In the genomic region with DNA sequence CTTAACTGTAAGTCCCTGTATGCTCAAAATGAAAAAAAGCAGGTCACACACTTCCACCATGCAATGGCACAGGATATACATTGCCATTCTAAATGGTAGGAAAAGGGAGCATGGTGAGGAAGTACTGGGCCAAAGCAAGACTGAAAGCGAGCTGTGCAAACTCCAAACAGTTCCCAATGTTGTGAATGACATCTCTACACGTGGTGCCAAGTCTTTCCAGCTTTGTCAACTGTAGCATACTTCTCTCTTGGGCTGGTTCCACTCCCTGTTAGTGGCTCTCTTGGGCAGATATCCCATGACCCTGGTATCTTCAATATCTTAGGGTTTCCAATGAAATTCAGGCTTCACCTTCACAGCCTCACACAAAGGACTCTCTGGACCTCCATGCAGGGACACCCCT, we compare ENCODE assay signal across 43 mouse cellular contexts. TPM values are rescaled to one million over a fixed set of nuclear protein-coding genes. Genes with fewer than 3 reads are reported as not detected.
"Had no signal": no experiment of that assay in that cellular context is flagged by ENCODE, and none has a peak within 500 bp of the region (broad histone marks: within the 10 kb centered on the region; RNA-seq: fewer than 3 reads in every experiment).

No protein-coding gene starts in this region.

- H3K27me3 ChIP-seq: heart, embryonic 12.5 days; heart, embryonic 13.5 days; heart, embryonic 15.5 days; hindbrain, embryonic 12.5 days; hindbrain, embryonic 13.5 days; hindbrain, embryonic 15.5 days; intestine, embryonic 15.5 days; kidney, embryonic 15.5 days had no signal

- H3K9ac ChIP-seq: heart, embryonic 12.5 days; heart, embryonic 13.5 days; heart, embryonic 15.5 days; hindbrain, embryonic 12.5 days; hindbrain, embryonic 13.5 days; hindbrain, embryonic 14.5 days; hindbrain, embryonic 15.5 days; intestine, embryonic 15.5 days; kidney, embryonic 15.5 days had no signal

- H3K4me2 ChIP-seq: heart, embryonic 11.5 days; heart, embryonic 12.5 days; heart, embryonic 13.5 days; heart, embryonic 15.5 days; hindbrain, embryonic 12.5 days; hindbrain, embryonic 13.5 days; hindbrain, embryonic 14.5 days; hindbrain, embryonic 15.5 days; intestine, embryonic 15.5 days; kidney, embryonic 15.5 days had no signal

- H3K4me1 ChIP-seq: heart, embryonic 15.5 days; hindbrain, embryonic 10.5 days; hindbrain, embryonic 12.5 days; hindbrain, embryonic 13.5 days; hindbrain, embryonic 15.5 days; intestine, embryonic 15.5 days; kidney, embryonic 15.5 days had no signal

- H3K27ac ChIP-seq: heart, embryonic 13.5 days; heart, embryonic 15.5 days; hindbrain, embryonic 10.5 days; hindbrain, embryonic 12.5 days; hindbrain, embryonic 13.5 days; hindbrain, embryonic 14.5 days; hindbrain, embryonic 15.5 days; hindbrain, postnatal 0 days; intestine, embryonic 15.5 days; kidney, embryonic 15.5 days; kidney, postnatal 0 days; layer of hippocampus, adult 2 months; left cerebral cortex, adult 2 months had no signal

- H3K4me3 ChIP-seq: heart, embryonic 12.5 days; heart, embryonic 13.5 days; heart, embryonic 15.5 days; hindbrain, embryonic 10.5 days; hindbrain, embryonic 12.5 days; hindbrain, embryonic 13.5 days; hindbrain, embryonic 15.5 days; intestine, embryonic 15.5 days; kidney, embryonic 15.5 days; layer of hippocampus, adult 2 months; left cerebral cortex, adult 2 months had no signal

- H3K9me3 ChIP-seq: heart, embryonic 12.5 days; heart, embryonic 13.5 days; heart, embryonic 15.5 days; hindbrain, embryonic 10.5 days; hindbrain, embryonic 12.5 days; hindbrain, embryonic 13.5 days; hindbrain, embryonic 15.5 days; intestine, embryonic 15.5 days; kidney, embryonic 15.5 days had no signal

- DNase-seq: heart, postnatal 10 days; heart, postnatal 14 days; heart, postnatal 36 days; heart, postnatal 4 days; kidney, adult 11 months; kidney, adult 18-20 months; kidney, adult 2 months; kidney, adult 8-10 months; kidney, adult 9 months; kidney, postnatal 10 days; kidney, postnatal 14 days; kidney, postnatal 25 days; kidney, postnatal 36 days; kidney, postnatal 4 days; layer of hippocampus, adult 9-11 months; layer of hippocampus, postnatal 36 days had no signal

- H3K36me3 ChIP-seq: heart, embryonic 12.5 days; heart, embryonic 13.5 days; heart, embryonic 15.5 days; hindbrain, embryonic 10.5 days; hindbrain, embryonic 12.5 days; hindbrain, embryonic 13.5 days; hindbrain, embryonic 15.5 days; intestine, embryonic 15.5 days; kidney, embryonic 15.5 days had no signal

- ATAC-seq: hindbrain, embryonic 16.5 days; hindbrain, postnatal 0 days; inflammation-experienced regulatory T-cells, adult 6 months; intestine, embryonic 15.5 days; intestine, embryonic 16.5 days; intestine, postnatal 0 days had no signal

RNA-seq across cellular contexts. Expression of a gene that starts 26.9 kb away (rescaled TPM):
- total RNA-seq: heart, postnatal 10 days; heart, postnatal 14 days; heart, postnatal 25 days; heart, postnatal 36 days; heart, postnatal 4 days; hematopoietic stem cell, adult 5-6 weeks; hindbrain, postnatal 0 days; layer of hippocampus, adult 18-20 months; layer of hippocampus, adult 2 months; layer of hippocampus, postnatal 10 days; layer of hippocampus, postnatal 14 days; layer of hippocampus, postnatal 25 days; layer of hippocampus, postnatal 36 days; left cerebral cortex, adult 18-20 months; left cerebral cortex, adult 2 months had no signal
- polyA plus RNA-seq: heart, embryonic 13.5 days; heart, embryonic 15.5 days; hindbrain, embryonic 10.5 days; hindbrain, embryonic 11.5 days; hindbrain, embryonic 13.5 days; hindbrain, embryonic 14.5 days; hindbrain, postnatal 0 days; inflammation-experienced regulatory T-cells, adult 6 months had no signal
